Mouse (Mus musculus) testis, adult 2 months (tissue): Measurements from ENCODE around the gene Hist2h3b.

ENCODE experiments used
- CTCF ChIP-seq: fragments of 200-500 bp; IDR thresholded peaks from 2 replicates; pipeline ENCODE4 v1.5.1; 2012; ENCODE audit warnings: low read depth, mild to moderate bottlenecking, inconsistent platforms, low read length, moderate library complexity; ENCODE audit not compliant: control insufficient read depth, insufficient read depth, insufficient replicate concordance
- POLR2A ChIP-seq: fragments of 200-500 bp; IDR thresholded peaks from 2 replicates; pipeline ENCODE4 v1.6.1; 2012; ENCODE audit warnings: low read depth, mild to moderate bottlenecking, inconsistent platforms, low read length, moderate library complexity; ENCODE audit not compliant: control insufficient read depth

GRCm38 (mm10) chr3:96262216-96262875 lies 6.1 kb upstream of the Hist2h3b start:
- TF ChIP-seq CTCF (no peak), POLR2A (peak; percentile 35; the same call in 1 of the 2 replicates)
